Mouse (Mus musculus) myocyte (in vitro differentiated cells): Measurements from ENCODE around the gene Adat3.

Experiments
- E2F4 ChIP-seq: IDR thresholded peaks from one replicate; pipeline ENCODE4 v1.6.1; 2011; ENCODE audit warnings: mild to moderate bottlenecking, control low read depth, moderate library complexity; ENCODE audit not compliant: insufficient read depth
- MAX ChIP-seq: IDR thresholded peaks from one replicate; pipeline ENCODE4 v1.6.1; 2011; ENCODE audit warnings: low read depth, mild to moderate bottlenecking, control low read depth
- MYOD1 ChIP-seq, 3 experiments: IDR thresholded peaks; one replicate each; pipeline ENCODE4 v1.6.1; 2011; ENCODE audit warnings: control low read depth in 2 of 3, low read depth in 2 of 3, mild to moderate bottlenecking in 2 of 3, moderate library complexity in 1 of 3; ENCODE audit not compliant: insufficient read length in 2 of 3, control insufficient read depth in 1 of 3
- MYOG ChIP-seq, 3 experiments: IDR thresholded peaks; one replicate each; pipeline ENCODE4 v1.6.1; 2011; ENCODE audit warnings: control low read depth in 2 of 3, low read depth in 2 of 3, mild to moderate bottlenecking in 2 of 3; ENCODE audit not compliant: insufficient read length in 2 of 3, control insufficient read depth in 1 of 3, insufficient read depth in 1 of 3
- POLR2A ChIP-seq: IDR thresholded peaks from one replicate; pipeline ENCODE4 v1.6.1; 2011; ENCODE audit warnings: low read depth, mild to moderate bottlenecking, control low read depth, moderate library complexity; ENCODE audit not compliant: insufficient read length
- SRF ChIP-seq: IDR thresholded peaks from one replicate; pipeline ENCODE4 v1.6.1; 2011; ENCODE audit warnings: low read depth; ENCODE audit not compliant: control insufficient read depth, insufficient read length
- TCF12 ChIP-seq: IDR thresholded peaks from one replicate; pipeline ENCODE4 v1.6.1; 2011; ENCODE audit warnings: mild to moderate bottlenecking, control low read depth; ENCODE audit not compliant: poor library complexity, insufficient read depth, severe bottlenecking
- TCF3 ChIP-seq: IDR thresholded peaks from one replicate; pipeline ENCODE4 v1.6.1; 2011; ENCODE audit warnings: low read depth, control low read depth; ENCODE audit not compliant: insufficient read length
- USF1 ChIP-seq: IDR thresholded peaks from one replicate; pipeline ENCODE4 v1.6.1; 2011; ENCODE audit warnings: low read depth, mild to moderate bottlenecking, control low read depth, moderate library complexity

DNA sequence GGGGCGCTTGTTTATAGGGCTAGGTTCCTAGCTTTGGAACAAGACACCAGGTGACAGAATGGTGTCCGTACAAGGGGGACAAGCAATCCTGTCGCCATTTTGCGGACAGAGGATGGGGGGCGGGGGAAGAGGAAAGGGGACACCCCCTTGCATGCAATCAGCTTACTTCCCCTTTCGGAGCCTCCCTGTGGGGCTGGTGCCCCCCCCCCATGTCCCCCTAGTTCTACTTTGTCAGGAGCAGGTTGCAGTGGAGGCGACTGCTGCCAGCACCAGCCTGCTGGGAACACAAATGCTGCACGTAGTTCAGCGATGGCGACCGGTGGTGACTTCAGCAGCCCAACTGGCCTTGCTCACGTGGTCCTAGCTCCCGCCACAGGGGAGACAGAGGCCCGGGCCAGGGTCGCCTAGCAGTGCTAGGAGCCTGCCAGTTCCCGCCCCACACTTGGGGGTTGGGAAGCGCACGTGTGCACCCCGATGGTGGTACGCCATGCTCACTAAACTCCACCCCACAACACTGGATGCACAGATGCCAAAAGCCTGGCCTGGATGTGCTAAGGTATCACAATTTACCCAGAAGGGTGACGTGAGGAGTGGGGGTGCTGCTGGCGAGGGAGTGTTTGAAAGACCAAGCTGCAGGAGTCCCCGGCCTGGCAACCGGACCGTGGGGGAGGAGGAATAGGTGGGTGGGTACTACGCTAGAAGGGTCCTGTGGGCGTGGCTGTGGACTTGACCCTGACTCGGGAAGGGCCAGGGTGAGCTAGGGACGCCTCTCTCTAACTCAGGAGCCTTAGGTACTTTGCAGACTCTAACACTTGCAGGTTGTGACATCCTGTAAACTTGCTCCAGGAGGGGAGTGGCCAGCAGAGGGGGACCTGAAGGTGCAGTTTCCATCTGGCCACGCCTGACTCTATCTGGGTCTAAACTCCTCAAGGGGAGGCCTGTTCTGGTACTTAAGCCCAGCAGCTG lies 31.5 kb upstream of the Adat3 start:
- TF ChIP-seq USF1 (no peak), MYOD1 (IDR thresholded peaks at IDR 0.05; ENCODE audit: control insufficient read depth in 1 of 3, insufficient read length in 2 of 3, low read depth in 2 of 3) (no peak), TCF12 (no peak), MYOG (IDR thresholded peaks at IDR 0.05; ENCODE audit: control insufficient read depth in 1 of 3, insufficient read depth in 1 of 3, insufficient read length in 2 of 3, low read depth in 2 of 3) (no peak), POLR2A (no peak), E2F4 (no peak), TCF3 (no peak), SRF (no peak), MAX (no peak)
